Mouse (Mus musculus) G1E (cell line): ENCODE results near the gene Phc2.

Experiments
- CTCF ChIP-seq: IDR thresholded peaks from 2 replicates; pipeline ENCODE4 v1.5.1; 2012; ENCODE audit warnings: low read depth, low read length, inconsistent platforms, mixed read lengths
- GATA1 ChIP-seq: IDR thresholded peaks from 2 replicates; pipeline ENCODE4 v1.6.1; 2012; ENCODE audit warnings: borderline replicate concordance, low read length, inconsistent platforms, mixed read lengths
- GATA2 ChIP-seq: IDR thresholded peaks from 2 replicates; pipeline ENCODE4 v1.6.1; 2012; ENCODE audit warnings: low read depth, low read length, inconsistent platforms, borderline replicate concordance
- POLR2AphosphoS5 ChIP-seq: IDR thresholded peaks from 2 replicates; pipeline ENCODE4 v1.6.1; 2012; ENCODE audit warnings: low read depth, low read length, inconsistent platforms; ENCODE audit not compliant: insufficient replicate concordance
- TAL1 ChIP-seq: conservative IDR thresholded peaks from 2 replicates; pipeline ENCODE4 v1.6.1; 2012; ENCODE audit warnings: low read depth, low read length, inconsistent platforms, mixed read lengths

GRCm38 (mm10) chr4:128652584-128653298 lies 1.8 kb upstream of the Phc2 start:
- TF ChIP-seq GATA1: no peak
- TF ChIP-seq GATA2: no peak
- no peak for TF ChIP-seq CTCF
- no peak for TF ChIP-seq TAL1
- no peak for TF ChIP-seq POLR2AphosphoS5
